Mouse (Mus musculus): ENCODE measurements around the gene Acox2.

Acox2 gene

DNA sequence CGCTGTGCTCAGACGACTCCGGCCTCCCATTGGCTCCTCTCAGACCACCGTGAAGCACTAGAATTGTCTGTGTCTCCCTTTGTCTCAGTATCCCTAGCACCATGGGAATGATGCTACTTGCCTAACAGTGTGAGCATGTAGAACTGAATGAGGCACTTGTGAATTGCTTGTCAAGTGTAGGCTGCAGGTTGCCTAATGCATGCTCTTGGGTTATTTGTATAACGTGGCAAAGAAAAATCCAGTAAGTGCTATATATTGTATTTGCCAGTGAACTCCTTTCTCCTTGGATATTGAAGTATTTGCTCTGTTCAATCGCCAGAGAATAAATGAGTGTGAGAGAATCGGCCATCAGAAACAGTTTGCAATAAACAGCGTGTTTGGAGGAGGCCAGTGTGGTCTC lies 12.3 kb downstream of the Acox2 start:
- DNase-seq = no peak

DNA sequence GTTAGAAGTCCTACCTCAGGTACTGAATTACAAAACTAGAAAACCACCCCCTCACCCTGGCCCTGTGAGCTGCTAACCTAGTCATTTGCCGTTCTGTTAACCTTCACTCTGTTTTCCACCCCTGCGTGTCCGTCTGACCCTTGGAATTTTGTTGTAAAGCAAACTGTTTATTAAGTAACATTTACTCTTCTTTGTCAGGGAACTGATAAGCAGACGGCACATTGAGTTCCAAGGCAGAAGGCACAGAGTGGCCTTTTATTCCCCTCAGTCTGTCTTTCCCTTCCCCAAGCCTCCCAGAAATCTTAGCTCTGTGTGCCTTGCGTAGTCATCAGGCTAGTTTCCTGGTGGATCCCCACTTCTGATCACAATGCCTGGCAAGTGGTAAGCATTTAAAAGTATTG lies 14.9 kb downstream of the Acox2 start:
- DNase-seq = peak; percentile 56 to 79

DNA sequence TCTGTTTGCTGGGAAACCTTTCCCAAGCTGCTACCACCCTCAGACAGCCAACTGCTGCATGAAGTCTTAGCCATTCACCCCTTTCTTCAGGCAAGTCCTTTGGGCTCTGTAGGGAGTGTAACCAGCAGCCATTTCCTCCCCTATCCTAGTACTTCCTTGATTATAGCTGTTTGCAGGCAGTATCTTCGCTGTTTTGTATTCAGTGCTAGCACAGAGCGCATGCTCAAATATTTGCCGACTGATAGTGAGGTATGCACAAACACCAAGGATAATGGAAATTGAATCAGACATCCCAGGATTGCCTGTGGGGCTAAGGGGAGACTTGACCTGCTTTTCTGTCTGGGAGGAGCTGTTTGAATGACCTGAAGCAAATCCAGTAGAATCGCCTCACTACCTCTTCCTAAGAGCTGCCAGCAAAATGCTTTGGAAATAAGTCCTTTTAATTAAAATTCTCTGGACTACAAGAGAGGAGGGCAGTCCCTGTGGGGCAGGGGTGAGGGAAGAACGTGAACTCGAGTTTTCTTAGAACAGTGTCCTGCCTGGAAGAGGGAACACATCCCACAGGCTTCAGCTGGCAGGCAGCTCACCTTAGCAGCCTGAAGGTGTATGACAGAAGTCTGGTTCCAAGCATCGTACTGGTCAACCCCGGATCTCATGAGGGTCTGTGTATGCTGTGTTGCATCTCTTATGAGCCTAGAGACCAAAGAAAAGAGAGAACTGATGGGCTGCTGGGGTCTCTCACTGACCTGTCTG lies 15.8 kb downstream of the Acox2 start:
- no peak for DNase-seq

DNA sequence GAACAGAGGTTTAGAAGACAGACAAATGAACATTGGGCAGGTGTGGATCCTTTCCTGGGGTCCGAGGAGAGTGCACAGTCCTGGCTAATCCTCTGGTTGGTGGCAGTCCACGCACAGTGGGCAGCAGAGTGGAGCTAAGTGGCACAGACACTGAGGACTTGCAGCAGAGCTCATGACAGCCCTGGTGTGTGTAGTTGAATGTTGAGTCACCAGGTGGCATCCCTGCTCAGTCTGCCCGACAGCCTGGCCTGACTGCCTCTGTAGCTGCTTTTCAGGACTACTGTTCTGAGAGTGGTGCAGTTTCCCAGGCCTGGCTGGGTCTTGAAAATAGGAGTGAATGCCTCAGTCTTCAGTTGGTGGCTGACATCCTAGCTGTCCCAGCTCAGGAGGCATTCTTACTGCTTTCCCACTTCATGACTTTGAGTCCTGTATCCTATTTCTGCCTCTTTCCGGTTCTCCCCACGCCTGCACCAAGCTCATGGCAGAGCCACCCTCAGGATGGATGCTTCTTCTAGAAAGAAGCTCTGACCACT lies 16.7 kb downstream of the Acox2 start:
- peak; percentile 66 to 69 for DNase-seq

DNA sequence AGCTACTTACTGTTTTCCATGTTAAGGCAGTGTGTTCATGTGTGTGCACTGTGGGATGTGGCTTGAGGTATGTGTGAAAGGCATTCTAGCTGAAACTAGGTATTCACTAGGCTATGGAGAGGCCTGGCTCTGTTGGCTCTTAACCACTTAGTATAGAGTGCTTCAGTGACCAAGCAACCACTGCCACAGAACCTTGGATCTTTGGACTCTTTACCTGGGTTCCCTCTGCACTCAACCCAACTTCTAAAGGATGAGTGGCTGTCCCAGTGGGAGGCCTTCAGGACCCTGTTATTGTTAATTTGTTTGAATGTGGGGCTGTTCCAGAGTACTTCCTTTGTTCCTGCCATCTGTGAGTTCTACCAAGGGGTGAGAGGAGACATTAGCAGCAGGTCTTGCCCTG lies 17.3 kb downstream of the Acox2 start:
- DNase-seq = no peak

DNA sequence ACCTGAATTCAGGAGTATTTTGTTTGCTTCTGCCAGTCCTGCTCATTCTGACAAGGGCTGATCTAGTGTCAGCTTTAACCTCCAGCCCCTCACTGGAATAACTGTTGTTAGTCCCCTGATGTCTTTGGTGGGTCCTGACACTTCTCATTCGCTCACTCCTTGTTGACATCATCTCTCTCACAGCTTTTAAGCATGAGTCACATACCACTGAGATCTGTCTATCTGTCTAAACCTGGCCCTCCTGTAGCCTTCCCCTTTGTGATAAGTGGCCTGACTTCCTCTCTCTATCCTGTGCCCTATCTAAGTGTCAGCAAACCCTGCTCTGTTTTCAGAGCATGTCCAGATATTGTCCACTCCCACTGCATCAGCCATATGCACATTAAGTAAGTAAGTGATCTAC lies 25.9 kb downstream of the Acox2 start:
- no peak for DNase-seq

DNA sequence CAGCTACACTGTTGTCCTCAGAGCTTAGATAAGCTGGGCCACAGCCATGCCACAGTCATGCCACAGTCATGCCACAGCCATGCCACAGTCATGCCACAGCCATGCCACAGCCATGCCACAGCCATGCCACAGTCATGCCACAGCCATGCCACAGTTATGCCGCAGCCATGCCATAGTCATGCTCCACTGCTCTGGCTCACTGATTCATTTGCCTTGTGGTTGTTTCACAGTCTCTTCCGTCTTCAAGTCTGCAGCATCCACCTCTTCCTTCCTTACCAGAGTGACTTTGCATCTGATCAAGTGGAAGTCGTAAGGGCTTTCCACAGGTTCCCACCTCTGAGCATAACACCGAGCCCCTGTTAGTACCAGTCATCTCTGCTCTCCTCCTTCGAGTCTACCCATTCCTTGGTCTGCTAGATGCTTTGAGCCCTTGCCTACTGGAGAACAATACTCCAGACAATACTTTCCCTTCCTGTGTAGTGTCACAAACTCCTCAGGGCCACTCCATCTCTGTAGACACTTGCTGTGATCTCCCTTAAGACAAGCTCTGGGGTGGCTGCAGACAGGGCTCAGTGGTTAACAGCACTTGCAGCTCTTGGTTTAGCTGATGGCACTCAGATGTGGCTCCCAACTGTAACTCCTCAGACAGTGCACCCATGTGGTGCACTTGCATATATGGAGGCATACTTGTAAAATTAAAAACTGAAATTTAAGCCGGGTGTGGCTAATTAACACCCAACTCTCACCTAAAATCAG lies 26.8 kb downstream of the Acox2 start:
- DNase-seq = no peak

DNA sequence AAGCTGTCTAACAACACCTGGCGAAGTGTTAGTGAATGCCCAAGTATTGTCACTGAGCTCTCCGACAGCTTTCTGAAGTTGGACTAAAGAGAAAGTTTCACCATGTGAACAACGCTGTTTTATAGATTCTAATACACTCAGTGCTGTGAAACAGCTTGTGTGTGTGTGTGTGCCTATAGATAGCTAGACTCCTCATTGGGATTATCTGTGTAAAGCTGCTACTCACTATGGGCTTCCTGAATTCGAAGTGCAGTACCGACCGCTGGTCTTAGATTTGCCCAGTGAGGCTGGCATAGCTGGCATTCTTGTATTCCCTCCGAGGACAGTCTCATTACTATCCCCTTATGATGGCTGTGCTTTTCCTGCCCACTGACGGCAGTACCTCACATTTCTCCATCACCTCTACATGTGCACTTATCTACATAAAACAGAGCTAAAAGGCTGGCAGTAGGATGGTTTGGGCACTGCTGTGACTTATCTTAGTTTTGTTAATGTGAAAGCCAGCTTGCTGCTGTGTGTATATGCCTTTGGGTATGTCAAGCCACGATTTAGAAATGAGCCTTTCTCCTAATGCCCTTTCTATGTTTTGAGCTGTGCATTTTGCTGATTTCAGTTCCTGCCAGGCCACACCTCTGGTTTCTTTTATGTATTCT lies 29.7 kb downstream of the Acox2 start:
- DNase-seq = no peak

DNA sequence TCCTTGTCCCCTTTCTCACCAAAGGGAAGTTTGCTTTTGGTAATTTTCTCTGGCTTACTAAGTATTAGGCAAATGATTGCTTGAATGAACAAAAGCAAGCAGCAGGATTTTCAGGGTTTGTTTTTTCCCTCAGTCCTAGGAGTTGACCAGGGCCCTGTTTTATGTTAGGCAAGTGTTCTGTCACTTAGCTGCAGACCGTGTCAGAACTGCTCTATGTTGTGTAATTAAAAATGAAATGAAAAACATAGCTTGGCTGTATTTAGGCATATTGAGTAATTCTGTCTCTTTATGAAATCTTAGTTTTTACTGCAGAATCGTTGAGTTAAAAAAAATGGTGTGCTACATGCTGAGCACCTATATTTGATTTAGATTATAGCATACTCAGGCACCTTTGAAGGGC lies 34.3 kb downstream of the Acox2 start:
- no peak for DNase-seq

DNA sequence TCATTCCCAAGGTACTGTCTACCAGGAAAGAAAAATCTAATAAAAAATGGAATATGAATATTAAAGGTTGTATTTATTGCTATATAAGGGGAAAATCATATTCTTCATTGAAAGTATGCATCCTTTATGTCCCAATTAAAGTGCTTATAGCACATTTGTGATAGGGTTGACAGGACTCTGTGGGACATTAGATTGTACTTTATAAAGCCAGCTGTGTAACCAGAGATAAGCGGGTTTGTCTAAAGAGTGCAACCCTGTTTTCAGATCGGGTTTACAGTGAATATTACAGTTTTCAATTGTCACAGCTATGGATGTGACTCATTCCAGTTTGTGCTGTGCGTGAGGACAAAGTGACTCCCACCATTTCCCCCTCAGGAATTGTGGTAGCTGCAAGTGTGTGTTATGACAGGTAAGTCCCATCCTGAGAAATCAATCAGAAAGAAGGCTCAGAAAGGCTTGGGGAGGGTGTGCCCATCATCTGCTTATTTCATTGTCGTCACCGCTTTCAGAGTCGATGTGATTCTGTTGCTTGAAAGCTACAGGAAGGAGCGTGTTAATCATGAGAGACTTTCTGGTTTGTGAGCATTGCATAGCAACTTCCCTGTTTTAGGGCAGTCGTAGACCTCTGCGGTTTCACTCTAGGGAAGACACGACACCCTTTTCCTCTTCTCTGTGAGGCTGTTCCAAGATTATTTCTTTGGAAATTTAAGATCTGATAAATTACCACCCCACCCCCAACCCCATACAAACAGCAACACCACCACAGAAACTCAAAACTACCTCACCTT lies 35.5 kb downstream of the Acox2 start:
- DNase-seq = no peak

DNA sequence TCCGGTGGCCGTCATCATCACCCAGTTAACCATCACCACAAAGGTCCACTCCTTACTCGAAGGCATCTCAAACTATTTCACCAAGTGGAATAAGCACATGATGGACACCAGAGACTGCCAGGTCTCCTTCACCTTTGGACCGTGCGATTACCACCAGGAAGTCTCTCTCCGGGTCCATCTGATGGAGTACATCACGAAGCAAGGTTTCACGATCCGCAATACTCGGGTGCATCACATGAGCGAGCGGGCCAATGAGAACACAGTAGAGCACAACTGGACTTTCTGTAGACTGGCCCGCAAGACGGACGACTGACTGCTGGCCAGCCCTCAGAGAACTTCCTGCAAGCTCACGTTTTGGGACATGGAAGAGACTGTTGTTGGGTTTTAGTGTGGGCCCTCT lies 36.6 kb downstream of the Acox2 start:
- peak; percentile 71 to 86 for DNase-seq

DNA sequence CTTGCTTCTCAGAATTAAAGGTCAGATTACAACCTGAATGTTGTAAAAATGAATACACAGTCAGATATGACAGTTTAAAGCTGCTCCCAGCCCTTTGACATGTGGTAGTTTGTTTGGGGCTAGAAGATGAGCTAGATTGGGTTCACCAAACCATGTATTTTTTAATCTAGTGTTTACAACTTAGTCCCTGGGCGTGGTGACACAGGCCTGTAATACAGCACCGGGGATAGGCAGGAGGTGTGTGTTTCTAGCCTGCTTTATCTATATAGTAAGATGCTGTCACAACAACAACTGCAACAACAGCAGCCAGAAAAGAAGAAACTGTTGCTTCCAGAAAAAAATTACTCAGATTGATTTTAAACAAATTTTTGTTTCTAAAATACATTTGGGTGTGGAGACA lies 38.2 kb downstream of the Acox2 start:
- DNase-seq = no peak

DNA sequence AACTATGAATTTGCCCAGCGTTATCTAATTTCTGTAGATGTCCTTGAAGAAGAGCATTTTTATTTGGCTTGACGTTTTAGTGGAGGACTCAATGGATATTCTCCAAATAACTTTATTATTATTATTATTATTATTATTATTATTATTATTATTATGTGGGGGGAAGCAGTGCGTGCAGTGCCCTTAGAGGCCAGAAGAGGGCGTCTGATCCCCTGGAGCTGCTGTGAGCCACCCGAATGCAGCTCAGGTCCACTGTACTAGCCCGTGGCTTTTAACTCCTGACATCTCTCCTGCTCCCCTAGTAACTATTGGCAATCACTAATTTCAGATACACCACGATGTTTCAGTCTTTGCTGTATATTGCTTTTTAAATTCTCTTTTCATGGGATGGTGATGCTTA lies 38.8 kb downstream of the Acox2 start:
- no peak for DNase-seq

DNA sequence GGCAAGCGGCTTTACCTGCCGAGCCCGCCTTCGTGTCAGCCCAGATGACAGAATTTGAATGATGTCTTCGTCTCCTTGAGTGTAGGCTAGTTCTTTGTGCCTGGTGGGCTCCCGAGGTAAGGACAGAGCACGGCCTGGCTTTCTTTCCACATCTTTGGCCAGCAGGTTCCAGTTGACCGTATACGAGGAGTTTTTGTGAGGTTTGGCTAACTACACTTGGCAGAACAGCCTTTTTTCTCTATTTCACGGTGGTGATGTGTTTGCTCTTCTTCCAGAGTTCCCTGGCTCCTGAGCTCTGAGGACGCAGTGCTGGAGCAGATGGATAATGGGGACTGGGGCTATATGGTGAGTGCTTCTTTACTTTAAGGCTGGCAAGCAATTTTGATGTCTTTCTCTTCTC lies 39.3 kb downstream of the Acox2 start:
- no peak for DNase-seq

DNA sequence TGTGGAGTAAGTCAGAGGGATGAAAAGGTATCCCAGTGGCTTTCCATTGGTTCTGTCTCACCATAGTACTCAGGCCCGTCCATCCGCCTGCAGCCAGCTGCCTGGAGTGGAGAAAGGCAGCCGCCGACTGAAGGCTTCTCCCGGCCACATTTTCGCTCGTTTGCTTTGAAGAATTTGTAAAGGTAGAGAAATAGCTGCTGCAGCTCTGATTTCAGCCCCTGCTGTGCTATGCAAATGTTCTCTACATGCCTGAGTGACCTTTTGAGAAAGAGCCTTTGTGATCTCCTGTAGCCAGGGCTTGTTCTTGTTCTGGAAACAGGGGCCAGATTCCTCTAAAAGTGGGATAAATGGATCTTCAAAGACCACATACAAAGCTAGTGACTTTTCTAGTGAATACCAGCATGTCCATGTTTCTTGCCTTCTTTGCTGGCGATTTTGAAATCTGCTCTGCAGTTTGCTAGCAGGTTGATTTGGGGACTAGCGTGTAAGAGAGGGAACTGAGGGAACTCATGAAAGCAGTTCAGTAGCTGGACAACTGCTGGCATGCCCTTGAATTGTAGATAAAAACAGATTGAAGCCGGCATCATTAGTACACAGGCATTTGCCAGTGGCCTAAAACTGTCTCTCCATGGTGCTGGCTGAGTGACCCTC lies 40.3 kb downstream of the Acox2 start:
- no peak for DNase-seq

DNA sequence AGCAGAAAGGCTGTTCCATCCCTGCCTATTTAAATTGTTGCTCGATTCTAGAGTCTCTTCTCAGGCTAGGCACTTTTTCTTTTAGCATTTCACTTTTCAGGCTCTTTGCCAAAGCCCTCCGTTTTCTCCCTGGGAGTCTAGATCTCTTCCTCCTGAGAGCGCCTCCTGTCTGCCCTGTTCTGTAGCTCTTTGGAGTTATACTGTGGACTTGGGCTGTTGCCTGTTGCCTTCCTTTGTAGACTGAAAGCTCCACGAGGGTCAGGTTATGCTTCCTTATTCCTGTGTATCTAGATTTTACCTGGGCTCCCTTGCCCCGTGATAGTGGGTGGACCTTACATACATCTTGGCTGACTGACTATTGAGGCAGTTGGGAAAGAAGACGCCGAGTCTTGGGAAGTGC lies 40.9 kb downstream of the Acox2 start:
- no peak for DNase-seq

DNA sequence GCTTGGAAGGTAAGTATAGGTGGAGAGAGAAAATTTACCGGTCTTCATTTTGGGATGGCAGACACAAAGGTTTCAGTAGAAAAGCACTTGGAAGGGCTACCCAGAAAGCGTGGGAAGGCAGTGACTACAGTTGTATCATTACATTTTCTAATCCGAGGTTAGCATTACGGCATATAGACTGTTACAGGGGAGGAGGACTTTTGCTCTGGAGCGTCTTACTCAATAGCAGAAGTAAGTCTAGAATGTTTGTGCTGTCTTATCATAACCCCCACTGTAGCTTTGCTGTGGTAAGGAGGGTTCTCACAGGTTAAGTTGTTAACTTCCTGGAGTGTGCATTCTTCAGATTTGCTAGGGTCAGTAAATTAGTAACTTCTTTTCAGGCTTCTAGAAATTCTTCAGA lies 43.1 kb downstream of the Acox2 start:
- DNase-seq = no peak

DNA sequence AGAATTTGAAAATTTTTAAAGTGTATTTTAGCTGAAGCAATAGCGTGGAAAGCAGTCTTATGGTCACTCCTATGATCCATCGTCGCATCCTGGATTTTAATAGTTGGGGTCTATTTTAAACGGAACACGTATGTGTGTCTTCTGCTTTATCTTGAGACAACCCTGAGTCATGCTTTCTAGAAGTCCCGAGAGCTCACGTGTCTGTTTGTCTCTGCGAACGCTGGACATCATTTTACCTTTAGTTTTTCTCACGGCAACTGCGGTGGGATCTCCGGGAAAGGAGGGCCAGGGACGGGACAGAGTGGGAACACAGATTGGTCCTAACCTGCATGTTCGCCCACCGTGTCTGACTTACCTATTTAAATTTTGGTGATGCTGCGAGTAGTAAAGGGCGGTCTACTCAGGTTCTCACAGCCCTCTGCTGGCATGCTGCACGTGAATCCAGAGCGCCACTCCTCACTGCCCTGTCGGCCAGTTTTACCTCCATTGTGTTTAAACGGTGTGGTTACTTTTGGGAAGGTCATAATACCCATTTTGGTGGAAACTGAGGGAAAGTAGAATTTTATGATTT lies 43.9 kb downstream of the Acox2 start:
- peak; percentile 48 to 61 for DNase-seq

DNA sequence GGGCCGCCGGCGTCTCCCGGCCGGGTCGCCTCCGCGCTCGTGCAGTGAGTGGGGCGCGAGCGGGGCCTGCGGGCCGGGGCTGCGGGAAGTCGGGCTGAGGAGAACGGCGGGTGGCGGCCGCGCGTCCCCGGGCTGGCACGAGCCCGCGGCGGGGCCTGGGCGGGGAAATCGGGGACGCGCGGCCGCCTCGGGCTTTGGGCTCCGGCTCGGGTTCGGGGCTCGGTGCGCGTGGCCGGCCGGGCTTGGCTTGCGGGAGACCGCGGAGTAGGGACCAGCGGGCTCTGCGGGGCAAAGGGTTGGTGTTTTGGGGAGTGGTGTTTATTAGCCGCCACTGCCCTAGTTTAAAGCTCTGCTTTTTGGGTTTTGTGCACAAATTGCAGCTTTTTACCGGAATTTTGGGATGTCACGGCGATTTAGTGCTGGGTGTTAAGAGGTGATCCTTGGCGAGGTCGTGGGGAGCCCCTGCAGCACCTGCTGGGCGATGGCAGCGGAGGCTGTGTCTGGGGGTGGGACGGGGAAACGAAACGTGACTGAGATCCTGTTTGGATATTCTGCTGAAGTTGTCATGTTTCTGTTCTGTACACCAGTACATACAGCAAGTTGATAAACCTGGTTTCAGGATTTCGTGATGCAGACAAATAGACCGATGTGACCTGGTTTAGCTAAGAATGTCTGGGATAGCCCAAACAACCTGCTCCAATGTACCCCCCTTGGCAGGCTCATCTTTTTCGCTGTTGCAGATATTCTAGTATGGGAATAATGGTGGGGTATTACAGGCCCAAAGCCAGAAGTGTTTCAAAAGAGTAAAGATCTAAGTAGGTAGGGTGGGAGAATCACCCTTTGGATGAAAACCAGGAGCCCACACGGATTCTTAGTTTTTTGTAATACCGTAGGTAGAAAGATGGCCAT lies 44.6 kb downstream of the Acox2 start:
- peak; percentile 77 to 87 for DNase-seq

DNA sequence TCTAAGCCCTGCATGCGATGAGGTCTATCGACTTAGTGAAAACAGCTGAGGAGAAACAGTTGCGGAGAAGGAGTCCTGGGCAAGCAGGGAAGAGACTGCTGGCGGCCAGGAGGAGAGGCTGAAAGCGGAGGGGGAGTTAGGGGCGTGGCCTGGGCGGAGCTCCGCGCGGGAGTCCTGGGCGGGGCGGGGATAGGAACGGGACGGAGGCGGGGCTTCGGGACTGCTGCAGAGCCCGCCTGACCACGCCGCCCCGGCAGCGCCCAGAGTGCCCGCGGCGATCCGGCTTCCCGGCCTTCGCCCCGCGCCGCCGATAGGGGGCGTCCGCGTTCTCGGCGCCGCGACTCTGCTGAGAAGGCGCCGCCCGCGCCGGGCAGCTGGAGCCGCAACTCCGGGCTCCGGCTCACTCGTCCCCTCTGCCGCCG lies 45.3 kb downstream of the Acox2 start, which contains the start of gene Kctd6:
Gene Kctd6 (plus strand): TSS at position 338 of the 422 bp plus-strand sequence.
- DNase-seq = peak; percentile 99 to 100

DNA sequence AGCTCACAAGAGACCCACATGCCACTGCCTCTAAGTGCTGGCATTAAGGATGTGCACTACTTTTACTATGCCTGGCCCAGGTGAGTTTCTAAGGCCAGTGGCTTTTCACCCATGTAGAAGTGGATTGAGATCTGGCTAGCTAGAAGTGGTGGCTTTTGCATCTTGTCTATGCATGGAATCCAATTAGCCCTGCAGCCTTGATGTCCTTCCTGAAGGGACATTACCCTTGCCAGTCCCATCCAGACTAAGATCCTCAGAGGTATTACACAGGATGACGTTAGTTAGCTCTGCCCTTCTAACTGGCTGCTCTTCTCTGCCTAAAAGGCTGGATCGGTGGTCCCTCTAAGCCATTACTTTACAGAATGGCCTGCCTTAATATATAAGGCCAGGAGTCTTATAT lies 46.2 kb downstream of the Acox2 start:
- no peak for DNase-seq

Measured in kidney, postnatal 25 days (tissue).